In the genomic region with DNA sequence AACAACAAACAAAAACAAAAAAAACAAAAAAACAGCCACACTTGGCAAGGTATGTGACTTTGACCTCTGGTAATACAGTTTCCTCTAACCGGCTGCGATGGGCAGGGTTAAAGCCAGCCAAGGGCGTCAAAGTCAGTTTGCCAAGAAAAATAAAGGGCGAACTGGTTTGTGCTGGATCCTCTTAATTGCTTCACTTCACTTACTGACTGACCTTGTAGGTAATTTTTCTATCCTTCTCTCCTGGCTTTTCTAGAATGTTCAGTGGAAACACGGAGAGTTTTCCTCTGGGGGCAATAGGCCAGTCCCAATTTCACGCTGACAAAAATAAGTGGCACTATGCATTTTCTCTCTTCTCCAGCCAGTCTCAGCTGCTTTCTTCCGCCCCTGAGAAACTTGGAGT, we compare ENCODE assay signal across 8 mouse cellular contexts. TPM values are rescaled to one million over a fixed set of nuclear protein-coding genes. Genes with fewer than 3 reads are reported as not detected.
A peak's percentile ranks its signal among the peaks of the same experiment; 100 is the strongest.
DNase-seq lines count a peak whose midpoint lies in the region; ATAC-seq lines count a peak whose summit lies in the region.

No protein-coding gene starts in this region.

- peak; percentile 59 for DNase-seq in adrenal gland, postnatal 14 days
- DNase-seq in heart, postnatal 36 days: peak; percentile 22 to 31
- DNase-seq in large intestine, adult 2 months (ENCODE audit: low read depth, low spot score): peak; percentile 82
- DNase-seq in frontal cortex, postnatal 36 days (ENCODE audit: low spot score in 2 of 2): no peak
- no peak for DNase-seq in embryo, embryonic 9.5 days (ENCODE audit: extremely low spot score)
- DNase-seq in left cerebral cortex, postnatal 14 days (ENCODE audit: low spot score in 2 of 2): no peak

- peak overlapping the region; percentile 50 for H3K9ac ChIP-seq in embryonic facial prominence, embryonic 12.5 days
- H3K9ac ChIP-seq in midbrain, embryonic 16.5 days (ENCODE audit: low read depth, low read length): peak overlapping the region; percentile 91

- no peaks in the 10 kb centered on the region for H3K27me3 ChIP-seq in embryonic facial prominence, embryonic 12.5 days
- no peaks in the 10 kb centered on the region for H3K27me3 ChIP-seq in midbrain, embryonic 16.5 days (ENCODE audit: control insufficient read depth, insufficient read depth, low read depth, low read length)

- no peak overlapping the region for H3K27ac ChIP-seq in embryonic facial prominence, embryonic 12.5 days
- H3K27ac ChIP-seq in midbrain, embryonic 16.5 days (ENCODE audit: low read length): peak overlapping the region; percentile 95

- intact Hi-C loops in heart, postnatal 36 days (cut with DNase I): no loop called here
- intact Hi-C loops in left cerebral cortex, postnatal 14 days (cut with DNase I): loop anchor here (5.0 to 10.0 kb wide), 4 partner anchors 115 to 223 kb away; no protein-coding TSS in a partner anchor

- 22% methylated on average over 7 of the region's 7 CpGs for WGBS in embryonic facial prominence, embryonic 12.5 days
- WGBS in large intestine, adult 2 months: 18% methylated on average over 7 of the region's 7 CpGs
- WGBS in midbrain, embryonic 16.5 days: 27% methylated on average over 7 of the region's 7 CpGs

- no peak for ATAC-seq in embryonic facial prominence, embryonic 12.5 days (ENCODE audit: insufficient number of reproducible peaks, insufficient read depth, low FRiP score, low TSS enrichment)
- peak; percentile 8; the same call in 1 of the 2 replicates for ATAC-seq in midbrain, embryonic 16.5 days

- H3K4me2 ChIP-seq in embryonic facial prominence, embryonic 12.5 days (replicated peaks): peak overlapping the region; percentile 79
- H3K4me2 ChIP-seq in midbrain, embryonic 16.5 days (ENCODE audit: low read length): peak overlapping the region; percentile 75

- H3K4me1 ChIP-seq in embryonic facial prominence, embryonic 12.5 days: peaks cover 4% of the 10 kb centered on the region; the same call in 1 of the 2 replicates
- peaks cover 11% of the 10 kb centered on the region for H3K4me1 ChIP-seq in midbrain, embryonic 16.5 days (ENCODE audit: control insufficient read depth, insufficient read depth, low read length)

- H3K36me3 ChIP-seq in embryonic facial prominence, embryonic 12.5 days: no peaks in the 10 kb centered on the region
- H3K36me3 ChIP-seq in midbrain, embryonic 16.5 days (ENCODE audit: control insufficient read depth, insufficient read depth, low read length): no peaks in the 10 kb centered on the region

- no peaks in the 10 kb centered on the region for H3K9me3 ChIP-seq in embryonic facial prominence, embryonic 12.5 days
- no peaks in the 10 kb centered on the region for H3K9me3 ChIP-seq in midbrain, embryonic 16.5 days (replicated peaks; ENCODE audit: control insufficient read depth, low read length, poor library complexity, severe bottlenecking)

- H3K4me3 ChIP-seq in embryonic facial prominence, embryonic 12.5 days: peak overlapping the region; percentile 48
- peak overlapping the region; percentile 55 for H3K4me3 ChIP-seq in midbrain, embryonic 16.5 days (ENCODE audit: low read depth, low read length)

RNA-seq across cellular contexts. Expression of a gene that starts 35.8 kb away (rescaled TPM):
- total RNA-seq in adrenal gland, postnatal 14 days (2021): not detected in 2 replicates
- not detected in 2 replicates for polyA plus RNA-seq in embryonic facial prominence, embryonic 12.5 days (2016; fragmentation: Nextera tagmentation; extraction: Ambion mirVana)
- total RNA-seq in heart, postnatal 36 days (2021): not detected
- 2.7 and 3.3 TPM in 2 replicates for polyA plus RNA-seq in large intestine, adult 2 months (2012; rRNA removed)
- not detected in 2 replicates for polyA plus RNA-seq in midbrain, embryonic 16.5 days (2015; fragmentation: Nextera tagmentation; extraction: Ambion mirVana)
- not detected for total RNA-seq in left cerebral cortex, postnatal 14 days (2021)

Comparison
In these comparisons a context has a peak if more than half of its experiments do, and no peak if none do; other contexts are left out.
1. DNase-seq: peak in adrenal gland, postnatal 14 days (single experiment), heart, postnatal 36 days (2 of 2) and large intestine, adult 2 months (single experiment); none in frontal cortex, postnatal 36 days (0 of 2), embryo, embryonic 9.5 days (single experiment) and left cerebral cortex, postnatal 14 days (0 of 2).